Mouse (Mus musculus): ENCODE results near the gene Slc47a1. TPM values are rescaled to one million over a fixed set of nuclear protein-coding genes. Genes with fewer than 3 reads are reported as not detected.

Slc47a1 gene
- total RNA-seq, 2 experiments from 2014 or later: 5.3 to 11.5 TPM

DNA sequence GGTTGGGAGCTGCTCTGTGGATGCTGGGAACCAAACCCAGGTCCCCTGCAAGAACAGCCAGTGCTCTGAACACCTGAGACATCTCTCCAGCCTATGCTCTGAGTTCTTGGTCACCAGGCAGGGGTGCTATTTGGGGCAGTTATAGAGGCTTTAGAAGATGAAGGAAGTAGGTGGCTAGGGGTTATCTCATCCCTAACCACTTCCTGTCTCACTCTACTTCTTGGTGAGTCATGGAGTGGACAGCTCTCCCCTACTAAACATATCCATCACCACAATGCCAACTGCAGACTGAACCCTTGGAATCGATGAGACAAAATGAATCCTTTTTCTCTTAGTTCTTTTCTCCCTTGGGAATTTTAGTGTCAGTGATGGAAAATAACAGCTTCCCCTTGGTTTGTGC lies 3.1 kb upstream of the Slc47a1 start:
- no peak for DNase-seq (ENCODE audit: low spot score in 2 of 2)

GRCm38 (mm10) chr11:61378651-61379050 lies 506 bp upstream of the Slc47a1 start:
- DNase-seq (ENCODE audit: low spot score in 2 of 2): no peak

DNA sequence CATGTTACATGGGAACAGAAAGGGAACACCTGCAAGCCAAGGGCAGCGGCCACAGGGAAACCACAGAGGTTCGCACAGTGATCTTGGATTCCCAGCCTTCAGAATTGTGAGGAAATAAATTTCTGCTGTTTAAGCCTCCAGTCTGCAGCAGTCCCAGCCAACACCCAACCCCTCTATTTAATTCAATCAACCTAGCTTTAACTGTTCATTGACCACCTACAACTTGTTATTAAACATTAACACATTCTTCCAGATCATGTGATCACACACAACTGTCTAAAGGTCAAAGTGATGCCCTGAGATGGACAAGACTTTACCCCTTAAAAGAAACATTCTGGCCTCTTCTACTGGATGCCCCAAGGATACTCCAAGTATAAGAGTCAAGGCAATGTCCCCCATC lies 9.5 kb downstream of the Slc47a1 start:
- no peak for DNase-seq (ENCODE audit: low spot score in 2 of 2)

GRCm38 (mm10) chr11:61366517-61367273 lies 11.4 kb downstream of the Slc47a1 start:
- no peak for DNase-seq (ENCODE audit: low spot score in 2 of 2)

DNA sequence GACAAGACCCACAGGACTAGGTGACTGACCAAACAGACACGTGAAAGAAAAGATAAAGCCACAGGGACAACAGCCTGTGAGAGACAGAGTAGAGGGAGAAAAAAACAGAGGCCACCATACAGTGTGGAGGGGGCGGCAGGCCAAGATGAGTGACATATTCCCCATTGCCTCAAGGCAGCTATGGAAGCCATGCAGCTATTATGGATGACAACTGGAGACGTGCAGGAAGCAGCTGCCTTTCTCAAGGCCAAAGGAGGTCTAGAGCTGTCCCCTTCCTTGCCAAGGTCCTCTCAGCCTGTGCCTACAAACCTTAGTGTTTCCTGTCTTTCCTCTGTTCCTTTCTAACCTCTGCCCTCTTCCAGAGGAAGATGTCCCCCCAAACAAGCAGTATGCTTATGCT lies 12.2 kb downstream of the Slc47a1 start:
- no peak for DNase-seq (ENCODE audit: low spot score in 2 of 2)

GRCm38 (mm10) chr11:61364096-61364495 lies 14.0 kb downstream of the Slc47a1 start:
- no peak for DNase-seq (ENCODE audit: low spot score in 2 of 2)

GRCm38 (mm10) chr11:61361515-61362190 lies 16.5 kb downstream of the Slc47a1 start:
- DNase-seq (ENCODE audit: low spot score in 2 of 2): no peak

DNA sequence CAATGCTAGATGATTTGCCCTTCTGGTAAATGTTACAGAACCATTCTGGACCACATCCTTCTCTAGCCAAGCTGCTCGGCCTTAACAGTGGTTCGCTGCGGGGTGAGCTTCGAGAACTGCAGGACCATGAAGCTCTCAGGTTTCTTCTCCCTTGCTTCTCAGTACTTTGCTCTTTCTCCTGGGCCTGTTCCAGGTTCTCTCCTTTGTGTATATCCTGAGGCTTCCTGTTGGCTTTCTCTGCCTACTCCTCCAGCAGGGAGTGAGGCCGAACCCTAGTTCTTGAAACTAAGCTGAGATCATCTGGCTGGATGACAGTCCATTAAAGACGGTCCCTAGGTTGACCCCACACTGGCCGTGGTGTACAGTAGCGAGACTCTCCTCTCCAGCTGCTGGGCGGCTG lies 21.5 kb downstream of the Slc47a1 start:
- DNase-seq (ENCODE audit: low spot score in 2 of 2): no peak

GRCm38 (mm10) chr11:61356111-61356510 lies 22.0 kb downstream of the Slc47a1 start:
- no peak for DNase-seq (ENCODE audit: low spot score in 2 of 2)

DNA sequence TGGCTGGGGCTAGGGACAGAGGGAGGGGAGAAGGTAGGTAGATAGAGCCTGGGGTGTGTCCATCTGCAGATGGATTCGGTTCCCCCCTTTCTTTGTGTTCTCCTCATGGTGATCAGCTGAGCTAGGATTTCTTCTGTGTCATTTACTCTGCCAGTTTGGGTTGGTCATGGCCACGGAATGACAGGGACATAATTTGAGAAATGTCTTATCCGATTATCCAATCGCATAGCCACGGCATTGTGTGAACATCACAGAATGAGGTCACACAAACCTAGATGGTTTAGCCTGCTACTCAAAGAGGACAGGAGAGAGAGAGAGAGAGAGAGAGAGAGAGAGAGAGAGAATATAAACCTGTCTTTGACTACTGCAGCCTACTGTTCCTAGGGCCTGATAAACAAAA lies 22.8 kb downstream of the Slc47a1 start:
- DNase-seq (ENCODE audit: low spot score in 2 of 2): no peak

DNA sequence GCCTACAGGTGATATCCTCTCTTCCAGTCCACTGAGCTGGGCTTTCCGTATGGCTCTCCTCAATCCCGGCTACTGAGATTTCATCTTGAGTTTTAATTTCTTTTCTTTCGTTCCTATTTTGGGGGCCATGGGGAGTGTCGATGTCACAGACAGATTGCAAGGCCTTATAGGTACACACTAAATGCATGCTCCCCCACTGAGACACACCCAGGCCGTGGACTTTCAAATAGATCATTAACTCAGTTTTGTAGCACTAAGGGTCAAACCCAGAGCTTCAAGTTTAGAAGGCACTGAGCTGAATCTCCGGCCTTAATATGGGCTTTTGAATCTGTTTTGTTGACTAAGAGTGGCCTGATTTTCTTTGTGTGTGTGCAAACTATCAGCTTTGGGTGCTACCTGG lies 23.8 kb downstream of the Slc47a1 start:
- DNase-seq (ENCODE audit: low spot score in 2 of 2): no peak

DNA sequence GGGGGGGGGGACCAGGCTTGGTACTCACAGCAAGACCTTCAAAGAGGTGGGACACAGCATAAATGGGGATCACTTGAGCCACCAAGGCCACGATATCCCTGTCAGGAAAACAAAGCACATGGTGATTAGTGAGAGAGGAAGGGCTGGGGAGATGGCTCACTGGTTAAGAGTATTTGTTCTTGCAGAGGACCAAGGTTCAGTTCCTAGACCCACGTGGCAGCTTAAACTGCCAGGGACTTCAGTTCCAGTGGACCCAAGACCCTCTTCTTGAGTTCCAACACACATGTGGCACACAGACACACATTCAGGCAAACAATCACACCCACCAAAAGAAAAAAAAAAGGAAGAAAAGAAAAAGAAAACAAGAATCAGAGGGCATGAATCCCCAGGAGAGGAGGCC lies 25.1 kb downstream of the Slc47a1 start:
- no peak for DNase-seq (ENCODE audit: low spot score in 2 of 2)

GRCm38 (mm10) chr11:61352138-61352651 lies 25.9 kb downstream of the Slc47a1 start:
- no peak for DNase-seq (ENCODE audit: low spot score in 2 of 2)

GRCm38 (mm10) chr11:61349337-61349736 lies 28.8 kb downstream of the Slc47a1 start:
- DNase-seq (ENCODE audit: low spot score in 2 of 2): peak in 1 of 2 experiments; percentile 50

GRCm38 (mm10) chr11:61346133-61346532 lies 32.0 kb downstream of the Slc47a1 start:
- DNase-seq (ENCODE audit: low spot score in 2 of 2): no peak

DNA sequence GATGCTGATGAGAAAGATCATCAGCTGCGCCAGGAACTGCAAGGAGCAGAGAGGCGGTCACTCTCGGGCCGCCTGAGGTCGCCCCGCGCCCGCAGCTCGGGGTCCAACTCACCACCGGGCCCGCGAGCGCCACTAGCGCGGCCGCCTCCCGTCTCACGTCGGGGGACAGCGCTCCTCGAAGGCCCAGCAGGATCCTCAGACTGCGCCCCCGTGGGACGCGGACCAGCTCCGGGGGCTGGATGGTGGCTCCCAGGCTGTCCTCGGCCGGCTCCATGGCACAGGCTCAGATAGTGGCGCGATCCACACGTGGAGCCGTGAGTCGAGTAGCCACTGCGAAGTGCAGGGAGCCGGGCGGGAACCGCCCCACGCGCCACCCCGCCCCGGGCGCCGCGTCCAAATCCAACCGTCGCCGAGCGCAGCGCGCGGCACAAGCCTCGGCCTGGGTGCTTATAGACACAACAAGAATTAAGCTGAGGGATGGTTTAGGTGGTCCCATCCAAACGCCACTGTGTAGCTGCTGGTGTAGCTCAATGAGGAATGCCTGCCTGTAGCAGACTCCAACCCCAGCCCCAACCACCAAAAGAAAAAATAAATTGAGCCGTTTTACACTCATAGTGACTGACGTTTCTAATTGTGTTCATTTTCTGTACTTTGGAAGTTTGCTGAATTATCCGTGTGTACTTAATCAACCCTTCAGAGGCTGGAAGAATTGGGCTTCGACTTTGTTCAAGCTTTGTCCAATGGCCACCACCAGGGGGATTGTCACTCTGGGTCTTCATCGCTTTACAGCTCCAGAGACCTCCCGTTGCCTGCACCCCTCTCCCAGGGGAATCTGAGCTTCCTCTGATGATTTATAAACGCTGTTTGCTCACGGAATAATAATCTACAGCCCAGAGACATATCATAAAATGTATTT lies 35.4 kb downstream of the Slc47a1 start, which contains the start of gene Slc47a2:
Slc47a2 (minus strand) TSS at position 356 of the 916 bp plus-strand sequence.
- no peak for DNase-seq (ENCODE audit: low spot score in 2 of 2)

DNA sequence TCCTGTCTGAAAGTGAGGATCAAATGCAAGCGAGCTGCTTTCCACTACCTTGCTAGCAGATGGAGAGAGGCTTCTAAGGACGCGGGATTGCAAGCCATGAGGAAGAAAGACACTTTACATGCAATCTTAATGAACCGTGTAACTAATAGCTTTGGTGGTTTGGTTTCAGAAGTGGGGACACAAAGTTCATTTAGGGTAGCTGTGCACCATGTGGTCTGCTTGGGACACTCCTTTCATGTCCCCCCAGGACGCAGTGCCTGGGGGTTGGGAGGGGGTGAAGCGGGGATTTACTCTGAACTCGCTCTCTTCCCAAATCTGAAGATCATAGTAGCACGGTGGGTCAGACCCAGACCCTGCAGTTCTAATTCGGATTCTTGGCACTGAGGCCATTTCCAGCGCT lies 36.2 kb downstream of the Slc47a1 start:
- DNase-seq (ENCODE audit: low spot score in 2 of 2): no peak

GRCm38 (mm10) chr11:61341233-61341632 lies 36.9 kb downstream of the Slc47a1 start:
- no peak for DNase-seq (ENCODE audit: low spot score in 2 of 2)

DNA sequence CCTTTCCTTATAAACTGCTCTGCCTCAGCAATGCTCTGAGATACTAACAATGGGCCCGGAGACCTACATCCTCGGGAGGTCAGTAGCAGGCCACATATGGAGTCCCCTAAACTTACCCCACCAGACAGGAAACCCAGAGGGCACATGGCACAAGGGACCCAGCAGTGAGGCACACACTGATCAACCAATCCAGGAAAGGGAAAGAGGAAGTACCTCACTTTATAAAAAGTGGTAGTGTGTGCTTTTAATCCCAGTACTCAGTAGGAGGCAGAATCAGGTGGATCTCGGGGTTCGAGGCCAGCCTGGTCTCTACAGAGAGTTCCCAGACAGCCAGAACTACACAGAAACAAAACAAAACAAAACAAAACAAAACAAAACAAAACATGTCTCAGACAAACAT lies 37.8 kb downstream of the Slc47a1 start:
- DNase-seq (ENCODE audit: low spot score in 2 of 2): no peak

DNA sequence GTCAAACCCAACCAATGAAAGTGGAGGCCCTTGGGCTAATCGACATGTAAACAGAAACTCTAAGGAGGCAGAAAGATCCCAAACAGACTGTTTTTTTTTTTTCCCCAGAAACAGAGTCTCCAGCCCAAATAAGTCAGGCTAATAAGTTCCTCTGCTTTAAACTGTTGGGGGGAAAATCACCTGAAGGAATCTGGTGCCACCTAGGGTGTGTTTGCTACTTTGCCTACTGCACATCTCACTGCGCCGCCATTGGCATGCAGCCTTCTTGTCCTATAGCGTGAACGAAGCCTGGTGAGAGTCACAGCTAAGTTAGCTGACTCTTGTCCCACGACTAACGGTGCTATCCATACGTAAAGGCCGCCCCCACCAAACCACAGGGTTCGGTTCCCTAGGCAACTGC lies 40.6 kb downstream of the Slc47a1 start:
- no peak for DNase-seq (ENCODE audit: low spot score in 2 of 2)

- DNase-seq (ENCODE audit: low spot score in 2 of 2): no peak
Observed at GRCm38 (mm10) chr11:61320904-61321687, 57.0 kb downstream of the Slc47a1 start.

All from adrenal gland, postnatal 4 days (tissue).